Mouse (Mus musculus) lung, postnatal 10 days (tissue): ENCODE data around the gene Bag5.
"Not testable (repeated sequence)": the region's sequence is repeated elsewhere in the genome, so short reads cannot be mapped to it uniquely, and the experiment has no call there.

Experiments used
- DNase-seq: peaks from one replicate; pipeline ENCODE4 v3.0.0; 2021

Gene Bag5

GRCm38 (mm10) chr12:111713004-111713651 is at the start of gene Bag5, which contains the start of gene Apopt1:
Bag5 (minus strand) TSS chr12:111713257.
Apopt1 (plus strand) TSS chr12:111713261.
- DNase-seq, result peak; percentile 94

GRCm38 (mm10) chr12:111760306-111760908 is 47.4 kb upstream of the Bag5 start:
- no peak for DNase-seq

- peak; percentile 91 for DNase-seq
These were observed 46.4 kb upstream of the Bag5 start for GRCm38 (mm10) chr12:111759176-111760061.

GRCm38 (mm10) chr12:111758381-111759175 is 45.5 kb upstream of the Bag5 start, which contains the start of gene Klc1:
Klc1 (plus strand) TSS chr12:111758849.
- DNase-seq, result peak; percentile 75

- DNase-seq, result no peak
These were observed 44.7 kb upstream of the Bag5 start for GRCm38 (mm10) chr12:111757561-111758325.

GRCm38 (mm10) chr12:111756698-111757082 is 43.6 kb upstream of the Bag5 start:
- DNase-seq, result no peak

- no peak for DNase-seq
These were observed 43.1 kb upstream of the Bag5 start for GRCm38 (mm10) chr12:111756082-111756697.

- no peak for DNase-seq
These were observed 42.2 kb upstream of the Bag5 start for GRCm38 (mm10) chr12:111755231-111755630.

- DNase-seq, result no peak
These were observed 41.7 kb upstream of the Bag5 start for GRCm38 (mm10) chr12:111754710-111755109.

- no peak for DNase-seq
These were observed 40.3 kb upstream of the Bag5 start for GRCm38 (mm10) chr12:111753347-111753746.

- no peak for DNase-seq
These were observed 39.4 kb upstream of the Bag5 start for GRCm38 (mm10) chr12:111752491-111752890.

- no peak for DNase-seq
These were observed 37.7 kb upstream of the Bag5 start for GRCm38 (mm10) chr12:111750739-111751138.

GRCm38 (mm10) chr12:111747421-111747820 is 34.4 kb upstream of the Bag5 start:
- no peak for DNase-seq

GRCm38 (mm10) chr12:111746091-111746490 is 33.0 kb upstream of the Bag5 start:
- DNase-seq, result peak; percentile 96

- no peak for DNase-seq
These were observed 32.2 kb upstream of the Bag5 start for GRCm38 (mm10) chr12:111745274-111745673.

GRCm38 (mm10) chr12:111743981-111744423 is 30.9 kb upstream of the Bag5 start:
- DNase-seq, result no peak

GRCm38 (mm10) chr12:111743419-111743818 is 30.4 kb upstream of the Bag5 start:
- DNase-seq, result peak; percentile 71

- no peak for DNase-seq
These were observed 28.3 kb upstream of the Bag5 start for GRCm38 (mm10) chr12:111741338-111741737.

GRCm38 (mm10) chr12:111738754-111739153 is 25.7 kb upstream of the Bag5 start:
- peak; percentile 80 for DNase-seq

- peak; percentile 44 for DNase-seq
These were observed 24.3 kb upstream of the Bag5 start for GRCm38 (mm10) chr12:111737370-111737769.

- not testable (repeated sequence) for DNase-seq
These were observed 23.6 kb upstream of the Bag5 start for GRCm38 (mm10) chr12:111736676-111737075.
